Mouse (Mus musculus): ENCODE results near the gene Ces1d. TPM values are rescaled to one million over a fixed set of nuclear protein-coding genes. Genes with fewer than 3 reads are reported as not detected.
"Not testable (repeated sequence)": the region's sequence is repeated elsewhere in the genome, so short reads cannot be mapped to it uniquely, and the experiment has no call there.

The Ces1d gene
- total RNA-seq (2021): not detected

DNA sequence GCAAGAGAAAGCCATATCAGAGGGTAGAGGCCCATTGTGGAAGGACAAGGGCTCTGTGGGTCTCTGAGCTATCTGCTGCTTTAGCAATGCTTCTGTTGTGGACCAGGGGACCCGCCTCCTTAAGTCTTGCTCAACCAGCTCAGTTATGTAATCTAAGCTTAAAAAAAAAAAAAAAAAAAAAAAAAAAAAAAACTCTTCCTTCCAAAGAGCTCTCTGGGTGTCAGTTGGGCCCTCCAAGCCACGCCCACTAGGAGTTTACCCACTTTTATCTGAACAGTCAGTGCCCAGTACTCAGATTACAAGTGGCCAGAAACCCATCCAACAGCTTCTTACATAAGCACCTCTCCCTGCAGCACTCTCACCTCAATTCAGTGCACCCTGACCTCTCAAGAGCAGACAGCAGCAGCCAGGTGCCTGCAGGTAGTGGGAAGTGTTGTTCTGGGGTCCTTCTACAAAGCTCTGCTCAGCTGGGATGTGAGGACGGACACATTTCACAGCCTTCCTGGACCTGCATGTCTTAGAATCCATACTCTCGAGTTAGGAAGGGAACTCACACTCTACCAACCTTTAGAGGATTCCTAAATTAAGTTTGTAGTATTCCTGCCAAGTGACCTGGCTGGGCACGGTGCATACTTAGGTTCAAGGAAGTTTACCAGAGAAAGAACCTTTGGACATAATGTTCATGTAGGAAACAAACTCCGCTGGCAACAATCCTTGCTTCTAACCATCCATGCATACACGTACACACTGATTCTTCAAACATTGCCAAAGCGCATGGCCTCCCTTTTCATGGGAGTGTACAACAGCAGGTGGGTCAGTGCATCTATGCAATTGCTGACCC, at the start of gene Ces1d:
Ces1d (minus strand) TSS at position 154 of the 841 bp plus-strand sequence.
- intact Hi-C loops (cut with DNase I): no loop called here
- no peak for DNase-seq

DNA sequence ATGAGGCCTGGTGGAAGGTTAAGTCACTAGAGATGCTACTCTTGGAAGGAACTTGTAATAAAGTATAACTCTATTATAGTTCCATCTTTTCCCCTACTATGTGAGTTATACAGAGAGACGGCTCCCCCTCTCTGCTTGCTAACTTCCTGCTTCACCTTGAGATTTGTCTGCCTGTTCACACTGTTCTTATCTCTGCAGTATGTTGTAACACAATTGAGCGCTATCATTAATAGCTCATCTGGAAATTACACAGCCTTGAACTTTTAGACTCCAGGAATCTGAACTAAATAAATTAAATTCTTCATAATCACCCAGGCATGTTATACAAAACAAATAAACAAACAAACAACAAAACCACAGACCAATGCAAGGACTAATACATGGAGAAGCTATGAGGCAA, 48.4 kb upstream of the Ces1d start:
- intact Hi-C loops (cut with DNase I): no loop called here
- DNase-seq: no peak

DNA sequence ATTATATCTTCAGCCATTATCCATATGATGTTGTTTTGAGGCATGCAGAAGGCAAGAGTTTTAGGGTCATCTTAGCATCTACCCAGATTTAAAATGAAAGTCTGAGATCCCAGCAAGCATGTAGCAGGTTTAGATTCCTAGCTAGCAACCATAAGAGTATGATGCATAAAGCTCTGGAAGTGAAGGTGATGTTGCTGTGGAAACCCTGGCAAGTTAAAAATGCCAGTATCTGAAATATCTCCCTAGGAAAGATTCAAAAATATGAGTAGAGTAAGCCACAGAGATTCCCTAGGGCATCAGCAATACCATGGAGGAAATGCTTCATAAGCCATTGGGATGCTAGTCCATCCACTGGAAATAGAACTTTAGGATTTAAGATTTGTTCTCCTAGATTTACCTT, 42.2 kb upstream of the Ces1d start:
- no peak for DNase-seq
- intact Hi-C loops (cut with DNase I): no loop called here

DNA sequence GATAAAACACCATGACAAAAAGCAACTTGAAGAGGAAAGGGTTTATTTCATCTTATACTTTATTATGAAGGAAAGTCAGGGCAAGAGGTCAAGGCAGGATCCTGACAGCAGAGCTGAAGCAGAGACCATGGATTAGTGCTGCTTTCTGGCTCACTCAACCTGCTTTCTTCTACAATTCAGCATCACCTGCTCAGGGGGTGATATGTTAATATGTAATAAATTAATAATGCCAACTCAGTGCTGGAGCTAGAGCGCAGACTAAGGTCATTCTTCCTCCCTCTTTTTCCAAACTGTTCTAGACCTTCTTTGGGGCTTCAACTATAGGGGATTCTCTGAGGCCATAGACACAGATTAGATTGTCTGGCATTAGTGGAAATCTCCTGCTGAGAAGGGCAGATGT, 38.0 kb upstream of the Ces1d start:
- intact Hi-C loops (cut with DNase I): no loop called here
- no peak for DNase-seq

DNA sequence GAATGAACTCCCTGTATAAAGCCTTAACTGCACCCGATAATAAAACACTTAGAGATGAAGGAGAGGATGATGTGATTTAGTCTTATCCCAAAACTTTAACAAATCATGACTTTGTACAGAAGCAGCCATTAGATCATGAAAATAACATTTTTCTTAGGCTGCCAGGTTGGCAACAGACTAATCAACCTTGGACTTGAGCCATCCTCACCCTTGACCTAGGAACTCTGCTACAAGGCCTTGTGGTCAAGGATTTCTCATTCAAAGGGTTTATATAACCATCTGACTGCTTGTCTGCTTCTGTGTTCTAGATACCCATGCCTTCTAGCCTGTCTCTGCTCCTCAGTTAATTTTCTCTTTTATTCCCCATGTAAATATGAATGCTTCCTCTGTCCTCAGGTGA, 37.1 kb upstream of the Ces1d start:
- intact Hi-C loops (cut with DNase I): no loop called here
- no peak for DNase-seq

DNA sequence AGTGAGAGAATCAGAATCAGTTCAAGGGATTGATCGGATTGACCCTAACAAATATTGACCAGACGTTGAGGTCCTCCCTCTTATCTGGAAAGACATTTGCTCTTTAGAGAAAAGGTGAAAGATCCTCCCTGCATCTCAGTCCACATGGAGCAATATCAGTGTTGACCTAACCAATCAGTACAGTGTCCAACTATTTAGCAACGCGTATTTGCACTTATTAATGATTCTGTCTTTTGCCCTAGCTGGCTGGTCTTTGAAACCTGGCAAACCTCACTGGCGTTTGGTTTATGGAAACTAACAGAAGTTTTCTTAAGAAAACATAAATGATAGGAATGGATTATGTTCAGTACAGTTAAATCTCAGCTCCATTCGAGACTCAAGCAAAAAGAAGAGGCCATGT, 36.4 kb upstream of the Ces1d start:
- no peak for DNase-seq
- intact Hi-C loops (cut with DNase I): no loop called here

DNA sequence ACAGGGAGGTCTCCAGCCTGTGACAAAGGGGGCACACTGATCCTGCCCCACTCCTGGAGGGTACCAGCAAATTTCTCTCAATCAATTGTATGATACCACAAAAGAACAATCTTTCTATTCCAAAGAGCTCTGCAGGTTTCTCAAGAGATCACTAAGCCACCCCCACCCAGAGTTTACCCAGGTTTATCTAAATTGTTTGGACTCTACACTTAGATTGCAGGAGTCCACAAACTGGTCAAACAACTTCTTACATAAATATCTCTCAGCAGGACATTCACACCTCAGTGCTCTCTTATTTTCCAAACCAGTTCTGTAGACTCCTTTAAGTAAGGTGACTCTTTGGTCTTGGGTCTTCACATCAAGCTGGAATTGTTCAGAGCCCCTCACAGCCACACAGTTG, 31.8 kb upstream of the Ces1d start, which contains the start of gene Ces1e:
Ces1e (minus strand) TSS at position 174 of the 400 bp plus-strand sequence.
- intact Hi-C loops (cut with DNase I): no loop called here
- DNase-seq: no peak

DNA sequence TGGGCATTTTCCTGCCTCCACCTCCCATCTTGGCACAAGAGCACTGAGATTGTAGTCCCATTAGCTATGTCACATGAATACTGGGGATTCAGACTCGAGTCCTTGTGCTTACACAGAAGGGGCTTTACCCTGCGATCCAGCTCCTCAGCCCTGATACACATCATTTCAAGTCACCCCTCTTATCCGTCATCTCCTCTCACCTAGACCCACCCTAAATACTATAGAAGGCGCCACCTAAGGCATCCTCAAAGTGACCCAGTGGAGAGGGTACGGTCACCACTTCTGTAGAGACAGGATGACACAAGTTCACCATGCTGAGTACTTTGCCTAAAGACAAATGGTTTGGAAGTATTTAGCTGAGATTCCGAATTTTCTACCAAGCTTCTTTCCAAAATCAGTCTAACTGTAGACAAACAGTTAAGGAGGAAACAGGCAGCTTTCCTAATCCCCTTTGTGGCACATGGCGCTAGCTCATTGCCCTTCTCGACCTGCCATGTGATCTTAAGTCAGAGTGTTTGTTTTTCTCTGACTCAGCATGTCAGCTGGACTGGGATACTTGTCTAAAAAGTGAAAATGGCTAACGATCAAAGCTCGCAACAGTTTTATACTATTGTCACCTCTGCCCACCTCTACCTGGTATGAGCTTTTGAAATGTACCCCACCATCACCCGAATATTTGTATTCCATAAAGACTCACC, 31.2 kb upstream of the Ces1d start:
- intact Hi-C loops (cut with DNase I): no loop called here
- DNase-seq: no peak

DNA sequence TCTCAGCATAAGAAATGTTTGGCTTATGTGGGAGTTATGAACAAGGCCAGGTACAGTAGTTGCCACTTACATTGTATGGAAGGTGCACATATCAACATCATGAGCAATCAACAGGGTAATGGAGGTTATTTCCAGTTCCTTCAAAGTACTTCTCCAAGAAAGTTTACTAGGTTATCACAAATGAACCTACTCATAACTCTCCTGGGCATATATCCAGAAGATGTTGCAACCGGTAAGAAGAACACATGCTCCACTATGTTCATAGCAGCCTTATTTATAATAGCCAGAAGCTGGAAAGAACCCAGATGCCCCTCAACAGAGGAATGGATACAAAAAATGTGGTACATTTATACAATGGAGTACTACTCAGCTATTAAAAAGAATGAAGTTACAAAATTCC, 28.8 kb upstream of the Ces1d start:
- DNase-seq; intact Hi-C loops (cut with DNase I): not testable (repeated sequence)

DNA sequence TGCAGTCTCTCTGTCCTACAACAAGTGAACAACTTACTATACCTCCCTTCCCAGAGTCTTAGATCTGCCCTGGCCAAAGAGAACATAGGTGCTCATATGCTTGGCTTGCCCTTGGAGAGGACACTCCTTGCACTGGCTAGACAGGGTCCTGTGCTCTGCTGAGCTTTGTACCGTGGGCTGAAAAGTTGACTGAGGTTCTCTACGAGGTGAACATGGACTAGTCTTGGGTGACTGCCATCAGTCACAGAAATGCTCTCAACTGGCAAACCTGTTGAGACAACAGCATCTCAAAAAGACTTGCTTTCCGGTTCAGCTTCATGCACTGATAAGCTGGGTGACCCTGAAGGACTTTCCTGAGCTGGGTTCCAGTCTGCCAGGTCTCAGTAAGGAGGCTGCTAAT, 24.3 kb upstream of the Ces1d start:
- intact Hi-C loops (cut with DNase I): no loop called here
- DNase-seq: no peak

DNA sequence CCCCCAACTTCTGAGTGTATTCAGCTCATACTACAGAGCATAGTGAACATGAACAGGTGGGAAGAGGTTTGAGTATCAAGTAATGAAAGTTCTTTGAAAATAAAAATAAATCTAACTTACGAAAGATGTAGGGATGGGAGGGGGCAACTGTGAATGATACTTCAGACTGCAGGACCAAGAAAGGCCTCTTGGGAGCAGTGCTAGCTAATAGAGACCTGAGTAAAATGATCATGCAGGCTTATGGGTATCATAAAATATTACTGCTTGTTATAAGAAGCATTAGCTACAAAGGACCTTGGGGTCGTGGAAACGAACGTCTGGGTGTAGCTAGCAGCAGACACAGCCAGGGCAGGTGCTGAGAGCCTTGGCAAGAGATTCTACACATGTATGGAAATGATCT, 20.2 kb upstream of the Ces1d start:
- no peak for DNase-seq
- intact Hi-C loops (cut with DNase I): no loop called here

DNA sequence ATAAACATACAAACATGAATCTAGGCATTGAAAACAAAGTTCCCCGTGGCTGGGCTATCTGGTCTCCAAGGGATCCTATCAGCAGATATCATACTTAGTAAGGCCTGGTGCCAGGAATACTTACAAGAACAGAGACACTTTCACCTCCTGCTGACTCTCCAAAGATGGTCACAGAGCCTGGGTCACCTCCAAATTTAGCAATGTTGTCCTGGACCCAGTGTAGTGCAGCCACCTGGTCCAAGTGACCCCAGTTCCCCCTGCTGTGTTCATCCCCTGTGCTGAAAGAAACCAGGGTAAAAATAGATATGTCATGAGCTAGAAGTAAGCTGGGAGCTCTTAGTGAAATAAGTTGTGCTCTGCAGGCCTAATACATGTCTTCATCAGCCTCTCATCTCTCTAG, 19.7 kb upstream of the Ces1d start:
- no peak for DNase-seq
- intact Hi-C loops (cut with DNase I): no loop called here

DNA sequence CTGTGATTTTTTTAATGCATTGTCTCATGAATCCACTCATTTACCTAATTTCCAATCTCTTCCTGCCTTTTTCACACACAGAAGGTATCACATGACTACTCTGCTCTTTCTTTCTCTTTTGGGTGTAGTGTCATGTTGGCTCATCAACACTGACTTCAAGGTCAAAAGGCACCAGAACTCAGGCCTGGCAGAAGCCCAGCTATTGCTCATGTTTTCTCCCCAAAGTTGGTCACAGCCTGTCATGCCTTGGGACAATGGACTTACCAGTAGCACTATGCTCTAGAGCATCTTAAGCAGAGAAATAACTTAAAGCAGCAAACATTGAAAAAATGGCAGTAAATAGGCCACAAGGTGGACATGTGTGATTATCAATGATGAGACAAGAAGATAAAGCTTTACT, 13.5 kb upstream of the Ces1d start:
- DNase-seq: no peak
- intact Hi-C loops (cut with DNase I): no loop called here

DNA sequence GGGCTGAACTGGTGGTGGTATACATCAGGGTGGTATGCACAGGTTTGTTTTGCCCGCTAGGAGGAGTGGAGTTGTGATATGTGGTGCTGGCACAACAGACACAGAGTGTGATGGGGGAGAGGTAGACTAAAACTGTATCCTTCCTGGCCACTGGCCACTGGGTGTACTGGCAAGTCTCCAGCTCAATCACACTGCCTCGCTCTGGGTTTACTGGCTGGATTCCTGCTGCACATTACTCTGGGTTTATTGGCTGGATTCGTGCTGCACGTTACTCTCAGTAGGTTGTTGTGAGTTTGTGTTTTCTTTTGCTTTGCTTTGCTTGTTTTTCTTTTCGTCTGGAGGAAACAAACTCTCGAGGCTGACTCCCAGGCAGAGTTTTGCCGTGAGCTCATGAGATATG, 1.5 kb upstream of the Ces1d start:
- DNase-seq: peak; percentile 2
- intact Hi-C loops (cut with DNase I): not testable (repeated sequence)

DNA sequence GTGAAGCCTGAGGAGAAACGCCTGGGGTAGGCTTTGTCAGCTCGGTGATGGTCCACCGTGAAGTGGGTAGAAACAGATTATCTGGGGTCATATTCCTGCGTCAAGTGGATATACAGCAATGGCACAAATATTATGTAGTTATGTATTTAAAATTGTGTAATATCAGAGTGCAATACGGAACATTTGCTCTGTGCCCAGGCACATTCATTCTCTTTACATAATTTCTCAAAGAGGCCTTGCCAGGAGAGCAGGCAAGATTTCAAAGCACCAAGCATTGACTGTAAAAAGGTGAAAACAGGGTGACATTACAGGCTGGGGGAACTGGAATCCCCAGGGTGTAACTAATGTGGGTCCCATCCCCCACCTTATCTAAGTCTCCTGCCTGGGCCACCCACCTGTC, 1.2 kb downstream of the Ces1d start:
- DNase-seq: no peak
- intact Hi-C loops (cut with DNase I): no loop called here

DNA sequence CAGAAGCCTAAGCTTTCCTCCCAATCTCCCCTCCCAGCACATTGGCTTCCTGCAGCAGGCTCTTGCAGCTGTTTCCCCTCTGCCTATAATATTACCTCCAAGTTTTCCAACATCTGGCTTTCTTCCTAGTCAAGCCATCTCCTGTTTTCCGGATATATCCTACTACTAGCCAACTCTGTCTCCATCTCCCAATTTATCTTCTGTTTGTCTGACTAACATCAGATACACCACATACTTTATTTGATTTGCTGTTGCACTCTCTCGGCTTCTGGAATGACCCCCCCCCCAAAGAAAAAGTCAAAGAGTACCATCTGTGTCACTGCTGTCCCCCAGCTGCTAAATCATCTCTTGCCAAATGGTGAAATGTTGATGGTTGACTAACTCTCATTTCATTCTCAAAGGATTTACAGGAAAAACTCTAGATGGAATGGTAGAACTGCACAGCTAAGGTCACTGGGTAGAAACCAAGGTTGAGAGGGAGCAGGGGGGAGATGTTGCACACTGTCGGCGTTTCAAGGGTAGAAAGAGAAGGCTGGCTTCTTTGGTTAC, 17.0 kb downstream of the Ces1d start:
- intact Hi-C loops (cut with DNase I): no loop called here

DNA sequence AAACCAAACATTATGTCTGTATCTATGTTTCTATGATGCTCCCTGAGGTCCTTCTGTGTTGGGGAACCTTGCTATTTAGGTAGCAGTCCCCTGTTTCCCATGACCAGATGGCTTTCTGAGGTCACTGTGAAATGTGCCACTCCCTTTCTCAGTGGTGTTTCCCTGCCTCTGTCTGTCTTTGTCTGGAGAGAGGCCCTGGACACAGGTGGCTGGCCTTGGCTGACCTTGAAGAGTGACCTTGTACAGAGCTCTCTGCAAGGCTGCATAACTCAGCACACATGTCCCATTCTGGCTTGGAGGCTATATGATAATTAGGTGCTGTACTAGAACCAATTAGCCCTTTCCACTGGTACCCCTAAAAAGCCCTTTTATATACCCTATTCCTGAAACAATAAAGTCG, 21.0 kb downstream of the Ces1d start:
- intact Hi-C loops (cut with DNase I): no loop called here
- no peak for DNase-seq

More for the DNA sequence above, 17.0 kb downstream of the Ces1d start:
- no peak for DNase-seq

DNA sequence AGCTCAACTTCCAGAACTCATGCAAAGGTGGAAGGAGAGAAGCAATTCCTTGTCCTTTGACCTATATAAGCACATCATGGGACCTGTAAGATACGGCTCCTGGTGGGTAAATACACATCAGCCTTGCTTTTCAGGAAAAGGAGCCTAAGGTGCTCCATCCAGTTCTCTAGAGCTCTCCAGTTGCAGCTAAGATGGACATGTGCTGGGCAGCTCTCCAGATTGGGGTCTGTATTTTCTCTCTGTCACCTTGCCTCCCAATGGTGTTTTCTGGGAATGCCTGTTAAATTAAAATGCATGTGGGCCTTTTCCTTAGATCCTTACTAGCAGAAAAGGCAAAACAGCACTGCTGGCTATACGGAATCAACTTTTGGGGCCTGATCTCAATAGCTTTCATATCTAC, 23.1 kb downstream of the Ces1d start:
- no peak for DNase-seq
- intact Hi-C loops (cut with DNase I): no loop called here

DNA sequence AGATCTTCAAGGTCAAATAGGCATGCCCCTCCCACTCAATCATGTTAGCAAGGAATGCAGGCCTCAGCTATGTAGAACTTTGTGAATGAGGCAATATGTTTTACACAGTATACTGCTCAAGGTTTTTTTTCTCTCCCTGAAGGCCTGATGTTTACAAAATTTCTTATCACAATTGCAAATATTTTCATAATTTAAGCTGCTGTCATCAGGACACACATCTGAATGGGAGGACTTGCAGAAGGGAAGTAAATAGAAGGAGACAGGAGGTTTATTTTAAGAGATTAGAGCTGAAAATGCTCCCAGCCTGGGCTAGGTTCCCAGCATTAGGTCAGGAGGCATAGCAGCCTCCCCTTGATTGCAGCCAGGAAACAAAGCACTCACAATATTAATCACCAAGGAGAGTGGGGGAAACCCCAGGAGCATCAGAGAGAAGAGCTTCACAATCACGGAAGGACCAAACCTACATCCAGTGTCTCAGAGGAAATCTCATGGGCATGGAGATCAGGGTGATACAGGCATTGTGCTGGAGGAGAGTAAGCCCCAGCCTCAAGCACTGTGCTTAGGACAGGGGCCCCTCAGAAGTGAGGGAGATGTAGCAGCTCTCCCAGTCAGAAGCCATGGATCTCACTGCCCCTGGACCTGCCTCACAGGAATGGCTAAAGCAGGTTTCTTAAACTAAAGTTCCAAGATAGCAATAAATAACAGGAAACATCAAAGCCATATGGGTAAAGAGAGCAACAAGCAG, 25.6 kb downstream of the Ces1d start:
- intact Hi-C loops (cut with DNase I): no loop called here
- no peak for DNase-seq

DNA sequence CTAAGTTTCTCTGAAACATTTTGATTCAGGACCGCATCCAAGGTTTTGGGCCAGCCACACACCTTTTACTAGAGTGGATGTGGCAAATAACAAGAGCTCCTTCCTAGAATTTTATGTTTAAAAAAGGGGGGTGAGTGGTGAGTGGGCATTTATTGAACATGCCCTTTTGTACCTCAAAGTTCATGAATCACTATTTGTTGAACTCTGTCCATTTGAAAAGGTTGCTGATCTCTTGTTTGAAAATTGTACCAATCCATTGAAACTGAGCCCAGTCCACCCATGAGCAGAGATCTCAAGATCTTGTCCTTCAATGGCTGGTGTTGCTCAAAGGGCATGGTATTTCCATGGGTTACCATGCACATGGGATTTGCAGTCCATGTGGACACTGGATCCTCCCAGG, 34.3 kb downstream of the Ces1d start:
- no peak for DNase-seq
- intact Hi-C loops (cut with DNase I): no loop called here

DNA sequence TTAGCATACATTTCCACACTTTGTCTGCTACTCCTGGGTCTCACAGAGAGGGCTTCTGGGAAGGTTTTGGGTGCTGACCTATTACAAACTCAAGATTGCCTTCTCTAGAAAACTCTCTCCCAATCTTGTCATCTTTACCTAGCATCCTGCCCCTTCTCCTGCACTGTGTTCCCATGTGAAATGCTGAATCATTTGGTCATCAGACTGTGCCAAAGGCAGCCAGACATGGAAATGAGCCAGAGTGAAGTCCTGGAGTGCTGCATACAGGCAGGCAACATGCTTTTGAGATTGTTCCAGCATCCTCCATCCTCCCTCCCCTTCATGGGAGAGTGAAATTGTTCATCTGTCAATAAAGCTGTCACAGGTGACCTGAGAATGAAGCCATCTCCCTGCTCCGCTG, 46.2 kb downstream of the Ces1d start:
- no peak for DNase-seq
- intact Hi-C loops (cut with DNase I): no loop called here
